30 mouse cellular contexts compared by ENCODE assay signal in genomic region chr2:152097916-152098315, GRCm38 (mm10). TPM values are rescaled to one million over a fixed set of nuclear protein-coding genes. Genes with fewer than 3 reads are reported as not detected.
DNase-seq lines count a peak whose midpoint lies in the region; ATAC-seq lines count a peak whose summit lies in the region.
"Had no signal": no experiment of that assay in that cellular context is flagged by ENCODE, and none has a peak within 500 bp of the region (broad histone marks: within the 10 kb centered on the region; RNA-seq: fewer than 3 reads in every experiment).

No protein-coding gene starts in this region.

- no peak overlapping the region for H3K4me3 ChIP-seq in hindbrain, embryonic 12.5 days
- H3K4me3 ChIP-seq in hindbrain, embryonic 10.5 days = no peak overlapping the region
- no peak overlapping the region for H3K4me3 ChIP-seq in midbrain, embryonic 14.5 days (replicated peaks; ENCODE audit: low read depth, low read length)
- no peak overlapping the region for H3K4me3 ChIP-seq in midbrain, embryonic 16.5 days (ENCODE audit: low read depth, low read length)
- H3K4me3 ChIP-seq: heart, embryonic 10.5 days; heart, embryonic 15.5 days; stomach, embryonic 15.5 days had no signal

- H3K4me1 ChIP-seq in hindbrain, embryonic 12.5 days = peaks cover 32% of the 10 kb centered on the region
- peaks cover 44% of the 10 kb centered on the region for H3K4me1 ChIP-seq in hindbrain, embryonic 10.5 days (replicated peaks)
- peaks cover 17% of the 10 kb centered on the region for H3K4me1 ChIP-seq in midbrain, embryonic 14.5 days (ENCODE audit: control insufficient read depth, insufficient read depth, low read length)
- H3K4me1 ChIP-seq in midbrain, embryonic 16.5 days (ENCODE audit: control insufficient read depth, insufficient read depth, low read length) = peaks cover 7% of the 10 kb centered on the region; the same call in 1 of the 2 replicates

- H3K4me2 ChIP-seq in hindbrain, embryonic 12.5 days (replicated peaks) = no peak overlapping the region
- H3K4me2 ChIP-seq in midbrain, embryonic 14.5 days (ENCODE audit: low read length) = no peak overlapping the region
- no peak overlapping the region for H3K4me2 ChIP-seq in midbrain, embryonic 16.5 days (ENCODE audit: low read length)
- H3K4me2 ChIP-seq: heart, embryonic 15.5 days; stomach, embryonic 15.5 days had no signal

- peak overlapping the region; percentile 71; the same call in 1 of the 2 replicates for H3K27ac ChIP-seq in hindbrain, embryonic 12.5 days
- no peak overlapping the region for H3K27ac ChIP-seq in hindbrain, embryonic 10.5 days
- H3K27ac ChIP-seq in midbrain, embryonic 14.5 days (replicated peaks; ENCODE audit: low read depth, low read length) = no peak overlapping the region; the same call in 1 of the 2 replicates
- no peak overlapping the region for H3K27ac ChIP-seq in midbrain, embryonic 16.5 days (ENCODE audit: low read length)
- H3K27ac ChIP-seq: heart, embryonic 10.5 days; heart, embryonic 15.5 days; liver, embryonic 14.5 days; macrophage; stomach, embryonic 15.5 days had no signal

- H3K9me3 ChIP-seq in hindbrain, embryonic 12.5 days (replicated peaks) = no peaks in the 10 kb centered on the region
- no peaks in the 10 kb centered on the region for H3K9me3 ChIP-seq in hindbrain, embryonic 10.5 days
- no peaks in the 10 kb centered on the region for H3K9me3 ChIP-seq in midbrain, embryonic 14.5 days (ENCODE audit: control insufficient read depth, low read length)
- no peaks in the 10 kb centered on the region for H3K9me3 ChIP-seq in midbrain, embryonic 16.5 days (replicated peaks; ENCODE audit: control insufficient read depth, low read length, poor library complexity, severe bottlenecking)
- H3K9me3 ChIP-seq: heart, embryonic 10.5 days; heart, embryonic 15.5 days; stomach, embryonic 15.5 days had no signal

- H3K36me3 ChIP-seq in hindbrain, embryonic 12.5 days = peaks cover 11% of the 10 kb centered on the region; the same call in 1 of the 2 replicates
- H3K36me3 ChIP-seq in hindbrain, embryonic 10.5 days = no peaks in the 10 kb centered on the region
- H3K36me3 ChIP-seq in midbrain, embryonic 14.5 days (ENCODE audit: control insufficient read depth, insufficient read depth, low read length) = peaks cover 16% of the 10 kb centered on the region
- H3K36me3 ChIP-seq in midbrain, embryonic 16.5 days (ENCODE audit: control insufficient read depth, insufficient read depth, low read length) = peaks cover 3% of the 10 kb centered on the region; the same call in 1 of the 2 replicates
- H3K36me3 ChIP-seq: G1E; heart, embryonic 10.5 days; heart, embryonic 15.5 days; stomach, embryonic 15.5 days had no signal

- H3K9ac ChIP-seq in hindbrain, embryonic 12.5 days = no peak overlapping the region
- H3K9ac ChIP-seq in midbrain, embryonic 14.5 days (replicated peaks; ENCODE audit: low read length) = no peak overlapping the region
- no peak overlapping the region for H3K9ac ChIP-seq in midbrain, embryonic 16.5 days (ENCODE audit: low read depth, low read length)
- H3K9ac ChIP-seq: heart, embryonic 15.5 days; liver, embryonic 14.5 days; stomach, embryonic 15.5 days had no signal

- H3K27me3 ChIP-seq in hindbrain, embryonic 12.5 days = peaks cover 37% of the 10 kb centered on the region
- peaks cover 93% of the 10 kb centered on the region for H3K27me3 ChIP-seq in hindbrain, embryonic 10.5 days (ENCODE audit: insufficient read depth, poor library complexity, severe bottlenecking)
- H3K27me3 ChIP-seq in midbrain, embryonic 14.5 days (ENCODE audit: control insufficient read depth, insufficient read depth, low read length) = no peaks in the 10 kb centered on the region
- H3K27me3 ChIP-seq in midbrain, embryonic 16.5 days (ENCODE audit: control insufficient read depth, insufficient read depth, low read depth, low read length) = no peaks in the 10 kb centered on the region

- ATAC-seq in hindbrain, embryonic 12.5 days (ENCODE audit: low FRiP score) = no peak
- ATAC-seq in midbrain, embryonic 14.5 days (ENCODE audit: low FRiP score, low TSS enrichment) = no peak
- no peak for ATAC-seq in midbrain, embryonic 16.5 days
- ATAC-seq: intestine, embryonic 16.5 days had no signal

- WGBS in hindbrain, embryonic 12.5 days = 74% methylated on average over 11 of the region's 11 CpGs
- WGBS in hindbrain, embryonic 10.5 days = 81% methylated on average over 11 of the region's 11 CpGs
- 69% methylated on average over 11 of the region's 11 CpGs for WGBS in midbrain, embryonic 14.5 days
- WGBS in midbrain, embryonic 16.5 days = 72% methylated on average over 11 of the region's 11 CpGs

- peak; percentile 53 for DNase-seq in cerebellum, postnatal 14 days
- DNase-seq in cerebellum, postnatal 25 days = no peak
- no peak for DNase-seq in hindbrain, embryonic 10.5 days (ENCODE audit: low spot score)
- peak; percentile 45 for DNase-seq in midbrain, embryonic 14.5 days
- peak; percentile 37 for DNase-seq in brain, adult 2 months (ENCODE audit: low read depth, low spot score)
- DNase-seq in embryo, embryonic 11 days = no peak
- DNase-seq: adrenal gland, adult 8-10 months; cerebellum, adult 11 months; cerebellum, adult 9-11 months; gastrocnemius, postnatal 14 days; heart, adult 11 months; kidney, adult 9 months; kidney, postnatal 10 days; layer of hippocampus, adult 9-11 months; liver; lung, adult 2 months; lung, postnatal 10 days; right cerebral cortex, postnatal 25 days; thymus, adult 18-20 months; thymus, postnatal 25 days had no signal

RNA-seq across cellular contexts. Expression of gene Srxn1, which starts 7.4 kb away (rescaled TPM):
- polyA plus RNA-seq in hindbrain, embryonic 12.5 days (2016; fragmentation: Nextera tagmentation; extraction: Ambion mirVana) = 13.8 and 15.3 TPM in 2 replicates
- 15.6 and 18.7 TPM in 2 replicates for polyA plus RNA-seq in hindbrain, embryonic 10.5 days (2016; fragmentation: Nextera tagmentation; extraction: Ambion mirVana)
- polyA plus RNA-seq in midbrain, embryonic 14.5 days (2014; fragmentation: Nextera tagmentation; extraction: Ambion mirVana) = 11.5 and 17.4 TPM in 2 replicates
- 21.8 and 25.4 TPM in 2 replicates for polyA plus RNA-seq in midbrain, embryonic 16.5 days (2015; fragmentation: Nextera tagmentation; extraction: Ambion mirVana)

RNA-seq across cellular contexts. Expression of gene Scrt2, which starts 16.6 kb away (rescaled TPM):
- polyA plus RNA-seq in hindbrain, embryonic 12.5 days (2016; fragmentation: Nextera tagmentation; extraction: Ambion mirVana) = 26.8 and 28.3 TPM in 2 replicates
- 5.5 and 19.0 TPM in 2 replicates for polyA plus RNA-seq in hindbrain, embryonic 10.5 days (2016; fragmentation: Nextera tagmentation; extraction: Ambion mirVana)
- 16.4 and 18.4 TPM in 2 replicates for polyA plus RNA-seq in midbrain, embryonic 14.5 days (2014; fragmentation: Nextera tagmentation; extraction: Ambion mirVana)
- polyA plus RNA-seq in midbrain, embryonic 16.5 days (2015; fragmentation: Nextera tagmentation; extraction: Ambion mirVana) = 5.8 and 7.7 TPM in 2 replicates
- polyA plus RNA-seq: G1E; heart, embryonic 10.5 days; heart, embryonic 15.5 days; intestine, embryonic 16.5 days; large intestine, adult 2 months; lung, adult 2 months; macrophage had no signal

RNA-seq across cellular contexts. Expression of gene Tcf15, which starts 45.4 kb away (rescaled TPM):
- polyA plus RNA-seq in hindbrain, embryonic 12.5 days (2016; fragmentation: Nextera tagmentation; extraction: Ambion mirVana) = 8.8 and 9.9 TPM in 2 replicates
- 5.2 and 7.6 TPM in 2 replicates for polyA plus RNA-seq in hindbrain, embryonic 10.5 days (2016; fragmentation: Nextera tagmentation; extraction: Ambion mirVana)
- polyA plus RNA-seq in midbrain, embryonic 14.5 days (2014; fragmentation: Nextera tagmentation; extraction: Ambion mirVana) = 0.76 and 0.96 TPM in 2 replicates
- 0.69 and 1.0 TPM in 2 replicates for polyA plus RNA-seq in midbrain, embryonic 16.5 days (2015; fragmentation: Nextera tagmentation; extraction: Ambion mirVana)
- polyA plus RNA-seq: G1E, macrophage had no signal

Comparison
In these comparisons a context has a peak if more than half of its experiments do, and no peak if none do; other contexts are left out.
1. DNase-seq: peak in cerebellum, postnatal 14 days (2 of 2), midbrain, embryonic 14.5 days (single experiment) and brain, adult 2 months (single experiment); none in cerebellum, postnatal 25 days (0 of 2), hindbrain, embryonic 10.5 days (single experiment) and embryo, embryonic 11 days (single experiment).